Mouse (Mus musculus): ENCODE measurements around the gene Rpl22. TPM values are rescaled to one million over a fixed set of nuclear protein-coding genes. Genes with fewer than 3 reads are reported as not detected.

Gene Rpl22
- total and polyA plus RNA-seq, 3 experiments: 1,590 to 1,966 (median 1,935) TPM

DNA sequence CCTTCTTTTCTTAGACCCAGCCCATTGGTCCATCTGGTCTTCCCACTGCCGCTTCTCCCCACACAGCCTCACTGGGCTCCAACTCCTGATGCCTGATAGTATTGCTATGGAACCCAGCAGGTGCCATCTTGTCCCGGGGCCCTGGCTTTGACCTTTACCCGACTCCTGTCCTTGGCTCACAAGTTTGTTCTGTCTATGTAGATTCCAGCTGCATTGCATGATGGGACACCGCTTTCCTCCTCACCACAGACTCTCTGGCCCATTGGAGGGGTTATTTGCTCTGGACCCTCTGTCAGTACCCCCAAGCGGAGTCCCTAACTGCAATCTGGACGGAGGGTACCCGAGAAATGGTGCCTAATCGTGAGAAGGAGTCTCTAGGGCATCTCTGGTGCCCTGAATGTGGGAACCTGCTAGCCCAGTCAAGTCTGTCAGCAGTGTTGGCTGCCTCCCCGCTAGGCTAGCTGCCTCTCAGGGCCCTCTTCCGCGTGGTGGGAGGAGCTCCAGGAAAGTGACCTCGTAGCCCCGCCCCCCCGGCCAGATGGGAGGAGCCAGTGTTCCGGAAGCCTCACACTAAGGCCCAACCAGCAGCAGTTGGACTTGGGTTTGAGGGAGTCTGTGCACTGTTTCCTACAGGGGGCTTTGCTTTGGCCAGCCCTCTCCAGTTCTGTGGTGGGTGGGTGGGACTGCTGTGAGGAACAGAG is 15.2 kb downstream of the Rpl22 start:
- H3K27me3 ChIP-seq (replicated peaks): no peaks in the 10 kb centered on the region
- peaks cover 21 to 43% of the 10 kb centered on the region in 2 experiments for H3K4me1 ChIP-seq (ENCODE audit: control insufficient read depth in 1 of 2, insufficient read depth in 2 of 2)
- dilution Hi-C loops (cut with MboI; ENCODE audit: extremely low pct_ligation_motif_present, extremely low pct_unique_long_range_greater_than_20kb, low sequenced_read_pairs) (no loop called here), in situ Hi-C loops (cut with MboI; ENCODE audit: low pct_ligation_motif_present, low pct_unique_long_range_greater_than_20kb, low sequenced_read_pairs) (no loop called here)
- DNase-seq (ENCODE audit: extremely low read depth): no peak
- H3K36me3 ChIP-seq (replicated peaks in 1 of 2; ENCODE audit: control insufficient read depth in 1 of 2, insufficient read depth in 1 of 2, low read length in 1 of 2): peaks cover 5 to 17% of the 10 kb centered on the region in 2 experiments
- H3K79me2 ChIP-seq (replicated peaks; ENCODE audit: control insufficient read depth, extremely low read depth, insufficient read depth, poor library complexity, severe bottlenecking): no peaks in the 10 kb centered on the region
- H3K4me2 ChIP-seq (ENCODE audit: insufficient read depth, low read depth, poor library complexity, severe bottlenecking): no peak overlapping the region
- TF ChIP-seq ELF1 (IDR thresholded peaks at IDR 0.05; ENCODE audit: low read depth, low read length): peak; percentile 68
- no peak for TF ChIP-seq ZNF384 (IDR thresholded peaks at IDR 0.05; ENCODE audit: low read depth, low read length)
- no peak overlapping the region for H3K9ac ChIP-seq (ENCODE audit: insufficient read depth, low read depth)
- H3K4me3 ChIP-seq (replicated peaks in 1 of 3; ENCODE audit: low read depth in 2 of 3, low read length in 2 of 3, poor library complexity in 1 of 3): no peak overlapping the region
- H3K9me3 ChIP-seq (replicated peaks; ENCODE audit: low read length): peaks cover 2% of the 10 kb centered on the region
- no peak overlapping the region for H3K27ac ChIP-seq (ENCODE audit: insufficient read depth, low read depth)

DNA sequence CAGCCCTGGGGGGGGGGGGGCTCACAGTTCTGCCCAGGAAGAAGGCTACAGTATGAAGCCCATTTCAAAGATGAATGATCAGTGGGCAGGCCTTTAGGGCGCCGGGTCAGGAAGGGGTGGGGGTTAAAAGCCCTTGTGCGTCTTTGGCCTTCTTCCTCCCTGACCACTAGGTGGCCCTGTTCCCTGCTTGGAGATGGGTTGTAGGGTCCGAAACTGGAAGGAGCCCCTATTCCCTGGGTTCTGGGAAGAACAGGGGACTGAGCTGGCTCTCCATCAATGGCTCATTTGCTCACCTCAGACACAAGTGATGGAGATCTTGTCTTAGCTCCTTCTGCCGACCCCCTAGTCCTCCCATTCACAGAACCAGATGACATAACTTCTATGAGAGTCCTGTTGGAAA is 17.8 kb downstream of the Rpl22 start:
- TF ChIP-seq CTCF (conservative IDR thresholded peaks at IDR 0.05 in 1 of 2, IDR thresholded peaks at IDR 0.05 in 1 of 2; ENCODE audit: low read depth in 2 of 2, low read length in 2 of 2): peak; percentile 70 to 71
- TF ChIP-seq RAD21 (IDR thresholded peaks at IDR 0.05; ENCODE audit: low read depth, low read length): peak; percentile 64
- peak; percentile 55 for TF ChIP-seq SMC3 (IDR thresholded peaks at IDR 0.05; ENCODE audit: low read depth, low read length)
- no peak for TF ChIP-seq MYC (IDR thresholded peaks at IDR 0.05; ENCODE audit: low read depth, low read length)
- TF ChIP-seq TBP (conservative IDR thresholded peaks at IDR 0.05; ENCODE audit: low read depth, low read length): no peak
- no peak for TF ChIP-seq POLR2A (IDR thresholded peaks at IDR 0.05; ENCODE audit: low read depth, low read length)
- peaks cover 2% of the 10 kb centered on the region for H3K27me3 ChIP-seq (replicated peaks)
- peaks cover 19 to 42% of the 10 kb centered on the region in 2 experiments for H3K4me1 ChIP-seq (ENCODE audit: control insufficient read depth in 1 of 2, insufficient read depth in 2 of 2)

DNA sequence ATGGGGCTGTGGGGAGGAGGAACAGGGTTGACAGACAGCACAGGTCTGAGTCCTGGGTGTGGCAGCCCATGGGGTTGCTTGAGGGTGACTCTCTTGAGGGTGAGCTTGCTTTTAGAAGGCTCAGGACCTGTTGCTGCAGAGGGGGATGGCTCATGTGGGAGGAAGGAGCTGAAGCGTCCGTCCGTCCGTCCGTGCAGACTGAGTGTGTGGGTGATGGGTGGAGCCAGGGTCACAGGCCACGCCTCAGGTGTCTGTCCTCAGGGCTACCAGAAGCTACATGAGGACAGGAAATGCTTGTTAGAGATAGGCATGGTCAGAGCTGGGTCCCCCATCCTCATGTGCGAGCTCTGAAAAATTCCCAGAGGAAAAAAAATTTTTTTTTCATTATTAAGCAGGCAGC is 19.1 kb downstream of the Rpl22 start:
- Histone ChIP-seq H3K79me2 (replicated peaks; ENCODE audit: control insufficient read depth, extremely low read depth, insufficient read depth, poor library complexity, severe bottlenecking) (no peaks in the 10 kb centered on the region), H3K4me3 (replicated peaks in 1 of 3; ENCODE audit: low read depth in 2 of 3, low read length in 2 of 3, poor library complexity in 1 of 3) (no peak overlapping the region), H3K4me2 (ENCODE audit: insufficient read depth, low read depth, poor library complexity, severe bottlenecking) (peak overlapping the region; percentile 3; the same call in 1 of the 2 replicates), H3K36me3 (replicated peaks in 1 of 2; ENCODE audit: control insufficient read depth in 1 of 2, insufficient read depth in 1 of 2, low read length in 1 of 2) (peaks cover 0 to under 1% of the 10 kb centered on the region in 2 experiments), H3K9me3 (replicated peaks; ENCODE audit: low read length) (no peaks in the 10 kb centered on the region), H3K27ac (ENCODE audit: insufficient read depth, low read depth) (no peak overlapping the region), H3K9ac (ENCODE audit: insufficient read depth, low read depth) (no peak overlapping the region; the same call in 1 of the 2 replicates), H3K27me3 (replicated peaks) (peaks cover 2% of the 10 kb centered on the region), H3K4me1 (ENCODE audit: control insufficient read depth in 1 of 2, insufficient read depth in 2 of 2) (peaks cover 20 to 42% of the 10 kb centered on the region in 2 experiments)
- TF ChIP-seq CHD2 (IDR thresholded peaks at IDR 0.05; ENCODE audit: low read length): no peak
- peak; percentile 45; the same call in 1 of the 2 replicates for TF ChIP-seq POLR2A (IDR thresholded peaks at IDR 0.05; ENCODE audit: low read depth, low read length)
- dilution Hi-C loops (cut with MboI; ENCODE audit: extremely low pct_ligation_motif_present, extremely low pct_unique_long_range_greater_than_20kb, low sequenced_read_pairs) (no loop called here), in situ Hi-C loops (cut with MboI; ENCODE audit: low pct_ligation_motif_present, low pct_unique_long_range_greater_than_20kb, low sequenced_read_pairs) (no loop called here)
- no peak for DNase-seq (ENCODE audit: extremely low read depth)

More for the DNA sequence above, 17.8 kb downstream of the Rpl22 start:
- Histone ChIP-seq H3K36me3 (replicated peaks in 1 of 2; ENCODE audit: control insufficient read depth in 1 of 2, insufficient read depth in 1 of 2, low read length in 1 of 2) (peaks cover 0 to 4% of the 10 kb centered on the region in 2 experiments), H3K4me3 (replicated peaks in 1 of 3; ENCODE audit: low read depth in 2 of 3, low read length in 2 of 3, poor library complexity in 1 of 3) (no peak overlapping the region), H3K9ac (ENCODE audit: insufficient read depth, low read depth) (no peak overlapping the region), H3K79me2 (replicated peaks; ENCODE audit: control insufficient read depth, extremely low read depth, insufficient read depth, poor library complexity, severe bottlenecking) (no peaks in the 10 kb centered on the region), H3K9me3 (replicated peaks; ENCODE audit: low read length) (peaks cover 2% of the 10 kb centered on the region), H3K27ac (ENCODE audit: insufficient read depth, low read depth) (no peak overlapping the region), H3K4me2 (ENCODE audit: insufficient read depth, low read depth, poor library complexity, severe bottlenecking) (no peak overlapping the region)
- dilution Hi-C loops (cut with MboI; ENCODE audit: extremely low pct_ligation_motif_present, extremely low pct_unique_long_range_greater_than_20kb, low sequenced_read_pairs): no loop called here
- DNase-seq (ENCODE audit: extremely low read depth): no peak
- in situ Hi-C loops (cut with MboI; ENCODE audit: low pct_ligation_motif_present, low pct_unique_long_range_greater_than_20kb, low sequenced_read_pairs): no loop called here
